Mouse (Mus musculus) left cerebral cortex, adult 2 months (tissue): ENCODE measurements around the gene Fam69a. TPM values are rescaled to one million over a fixed set of nuclear protein-coding genes. Genes with fewer than 3 reads are reported as not detected.
"Not testable (repeated sequence)": the region's sequence is repeated elsewhere in the genome, so short reads cannot be mapped to it uniquely, and the experiment has no call there.

ENCODE experiments used
- DNase-seq, 2 experiments: peaks; one replicate each; pipeline ENCODE4 v3.0.0; 2021 to 2022; ENCODE audit warnings: low spot score in 2 of 2, mixed read lengths in 1 of 2; ENCODE audit errors: extremely low spot score in 1 of 2
- H3K27ac ChIP-seq: fragments of 200-600 bp; 2 replicates; pipeline ENCODE4 v1.8.1; 2022
- H3K4me3 ChIP-seq: fragments of 200-600 bp; 2 replicates; pipeline ENCODE4 v1.8.1; 2022
- CTCF ChIP-seq: fragments of 200-600 bp; IDR thresholded peaks from 2 replicates; pipeline ENCODE4 v1.8.1; 2022; ENCODE audit warnings: antibody characterized with exemption, mild to moderate bottlenecking, moderate library complexity
- intact Hi-C: fragments of 180-260 bp; cut with DNase I; formaldehyde crosslinking; loops from one replicate; pipeline ENCODE4 v1.15.1; 2025
- total RNA-seq, 2 experiments: library from RNA; stranded (reverse); gene quantifications; 2 replicates each; pipeline ENCODE4 v1.2.3; 2021

Fam69a gene
- total RNA-seq, 2 experiments from 2014 or later, result 27.1 to 31.7 TPM

GRCm38 (mm10) chr5:107915280-107915679 lies 71.6 kb downstream of the Fam69a start:
- Histone ChIP-seq H3K4me3 (no peak overlapping the region), H3K27ac (no peak overlapping the region)
- intact Hi-C loops, result no loop called here
- no peak for DNase-seq
- no peak for TF ChIP-seq CTCF

GRCm38 (mm10) chr5:107911012-107911411 lies 75.9 kb downstream of the Fam69a start:
- intact Hi-C loops, result no loop called here
- no peak for DNase-seq
- Histone ChIP-seq H3K27ac (no peak overlapping the region), H3K4me3 (no peak overlapping the region)
- TF ChIP-seq CTCF, result no peak

- H3K4me3 ChIP-seq, result no peak overlapping the region
- intact Hi-C loops, result no loop called here
- DNase-seq, result no peak
- H3K27ac ChIP-seq, result no peak overlapping the region
- TF ChIP-seq CTCF, result no peak
Measured at GRCm38 (mm10) chr5:107910084-107910616, 76.7 kb downstream of the Fam69a start.

GRCm38 (mm10) chr5:107909668-107910067 lies 77.2 kb downstream of the Fam69a start:
- Histone ChIP-seq H3K4me3 (no peak overlapping the region), H3K27ac (no peak overlapping the region)
- no peak for DNase-seq
- intact Hi-C loops, result loop anchor here (5.0 to 10.0 kb wide), 2 partner anchors 178 to 355 kb away; partner anchors contain the start of gene Dr1
- no peak for TF ChIP-seq CTCF

GRCm38 (mm10) chr5:107908514-107909110 lies 78.3 kb downstream of the Fam69a start:
- intact Hi-C loops, result loop anchor here (5.0 to 10.0 kb wide), 2 partner anchors 179 to 356 kb away; partner anchors contain the start of gene Dr1
- DNase-seq, result no peak
- no peak for TF ChIP-seq CTCF
- H3K4me3 ChIP-seq, result no peak overlapping the region
- H3K27ac ChIP-seq, result no peak overlapping the region

- no peak overlapping the region for H3K27ac ChIP-seq
- intact Hi-C loops, result loop anchor here (10.0 kb wide), 1 partner anchor 360 kb away; the partner anchor contains the start of gene Dr1
- TF ChIP-seq CTCF, result no peak
- no peak for DNase-seq
- no peak overlapping the region for H3K4me3 ChIP-seq
Measured at GRCm38 (mm10) chr5:107904325-107904724, 82.6 kb downstream of the Fam69a start.

GRCm38 (mm10) chr5:107901014-107901615 lies 85.8 kb downstream of the Fam69a start:
- no peak for DNase-seq
- no peak for TF ChIP-seq CTCF
- Histone ChIP-seq H3K27ac (peak overlapping the region; percentile 88), H3K4me3 (peak overlapping the region; percentile 81)
- intact Hi-C loops, result loop anchor here (10.0 kb wide), 1 partner anchor 364 kb away; the partner anchor contains the start of gene Dr1

GRCm38 (mm10) chr5:107900206-107901013 lies 86.5 kb downstream of the Fam69a start, which contains the start of gene Rpl5:
Gene Rpl5 (plus strand): TSS chr5:107900502.
- intact Hi-C loops, result loop anchor here (1.0 to 10.0 kb wide), 2 partner anchors 31 to 364 kb away; partner anchors contain the start of gene Dr1
- DNase-seq, result peak; percentile 96

GRCm38 (mm10) chr5:107896265-107896664 lies 90.6 kb downstream of the Fam69a start:
- no peak for DNase-seq
- Histone ChIP-seq H3K4me3 (no peak overlapping the region), H3K27ac (peak overlapping the region; percentile 28; the same call in 1 of the 2 replicates)
- intact Hi-C loops, result no loop called here
- no peak for TF ChIP-seq CTCF

More at GRCm38 (mm10) chr5:107900206-107901013, 86.5 kb downstream of the Fam69a start, which contains the start of gene Rpl5:
- H3K27ac ChIP-seq, result peak within 1 kb of the TSS; percentile 88
- peak within 1 kb of the TSS; percentile 81 for H3K4me3 ChIP-seq
- peak; percentile 82 for TF ChIP-seq CTCF

- TF ChIP-seq CTCF, result no peak
- intact Hi-C loops, result loop anchor here (2.0 to 5.0 kb wide), 3 partner anchors 20 to 282 kb away; partner anchors contain the start of gene Evi5
- no peak for DNase-seq
- Histone ChIP-seq H3K4me3 (no peak overlapping the region), H3K27ac (no peak overlapping the region)
Measured at GRCm38 (mm10) chr5:107894676-107895075, 92.2 kb downstream of the Fam69a start.

GRCm38 (mm10) chr5:107891515-107891914 lies 95.4 kb downstream of the Fam69a start:
- not testable (repeated sequence) for DNase-seq, H3K27ac ChIP-seq, H3K4me3 ChIP-seq
- intact Hi-C loops, result loop anchor here (5.0 kb wide), 2 partner anchors 94 to 279 kb away; no protein-coding TSS in a partner anchor
- peak; percentile 57 for TF ChIP-seq CTCF
